Mouse (Mus musculus) cerebellum, postnatal 10 days (tissue): ENCODE measurements at regions not wholly inside any gene's neighbourhood (a gene's known extent, or its start where the extent isn't known, plus 50 kb on each side); places are given as distances from the start of the nearest gene placed in this dataset.

Source experiments
- DNase-seq, 2 experiments: peaks; one replicate each; pipeline ENCODE4 v3.0.0; 2021; ENCODE audit warnings: mixed read lengths in 2 of 2

GRCm38 (mm10) chr13:102533784-102534183 lies 159.6 kb upstream of the Cd180 start:
- peak; percentile 62 to 78 for DNase-seq

GRCm38 (mm10) chr13:102537424-102538242 lies 155.7 kb upstream of the Cd180 start:
- no peak for DNase-seq

- no peak for DNase-seq
Observed at GRCm38 (mm10) chr13:102540436-102540835, 152.9 kb upstream of the Cd180 start.

- peak in 1 of 2 experiments; percentile 20 for DNase-seq
Observed at GRCm38 (mm10) chr13:102544359-102545165, 148.8 kb upstream of the Cd180 start.

GRCm38 (mm10) chr13:102545845-102546615 lies 147.3 kb upstream of the Cd180 start:
- no peak for DNase-seq

GRCm38 (mm10) chr13:102548252-102548651 lies 145.1 kb upstream of the Cd180 start:
- DNase-seq = no peak

- no peak for DNase-seq
Observed at GRCm38 (mm10) chr13:102566846-102567572, 126.3 kb upstream of the Cd180 start.

GRCm38 (mm10) chr13:102569580-102569979 lies 123.8 kb upstream of the Cd180 start:
- no peak for DNase-seq

- no peak for DNase-seq
Observed at GRCm38 (mm10) chr13:102570286-102570685, 123.1 kb upstream of the Cd180 start.

GRCm38 (mm10) chr13:102573286-102573921 lies 120.0 kb upstream of the Cd180 start:
- peak; percentile 15 to 59 for DNase-seq

- no peak for DNase-seq
Observed at GRCm38 (mm10) chr13:102576871-102577662, 116.3 kb upstream of the Cd180 start.

- peak in 1 of 2 experiments; percentile 7 for DNase-seq
Observed at GRCm38 (mm10) chr13:102578811-102579210, 114.5 kb upstream of the Cd180 start.

- no peak for DNase-seq
Observed at GRCm38 (mm10) chr13:102579638-102580037, 113.7 kb upstream of the Cd180 start.

GRCm38 (mm10) chr13:102583984-102584645 lies 109.2 kb upstream of the Cd180 start:
- peak; percentile 63 to 66 for DNase-seq

- no peak for DNase-seq
Observed at GRCm38 (mm10) chr13:102586215-102586614, 107.1 kb upstream of the Cd180 start.

GRCm38 (mm10) chr13:102589680-102590435 lies 103.5 kb upstream of the Cd180 start:
- peak; percentile 32 to 42 for DNase-seq

GRCm38 (mm10) chr13:102591803-102592537 lies 101.4 kb upstream of the Cd180 start:
- no peak for DNase-seq

- peak; percentile 82 to 86 for DNase-seq
Observed at GRCm38 (mm10) chr13:102593405-102594200, 99.8 kb upstream of the Cd180 start.
